In genomic region chr16:32330876-32331670, GRCm38 (mm10) we compare ENCODE assay signal across 10 mouse cellular contexts. TPM values are rescaled to one million over a fixed set of nuclear protein-coding genes. Genes with fewer than 3 reads are reported as not detected.
DNase-seq lines count a peak whose midpoint lies in the region; ATAC-seq and TF ChIP-seq lines count a peak whose summit lies in the region.
"Had no signal": no experiment of that assay in that cellular context is flagged by ENCODE, and none has a peak within 500 bp of the region (broad histone marks: within the 10 kb centered on the region; RNA-seq: fewer than 3 reads in every experiment).

No protein-coding gene starts in this region.

- intact Hi-C loops in left cerebral cortex, postnatal 25 days (cut with DNase I), result no loop called here

- DNase-seq in kidney, postnatal 0 days (ENCODE audit: low spot score), result peak; percentile 75
- no peak for DNase-seq in kidney, postnatal 25 days
- peak; percentile 34 for DNase-seq in embryonic facial prominence, embryonic 10.5 days (ENCODE audit: low spot score)
- no peak for DNase-seq in left cerebral cortex, postnatal 25 days (ENCODE audit: low spot score in 2 of 2)
- DNase-seq in frontal cortex, postnatal 10 days (ENCODE audit: low spot score in 2 of 2), result no peak

- H3K27ac ChIP-seq in kidney, postnatal 0 days, result peak overlapping the region; percentile 98
- H3K27ac ChIP-seq in embryonic facial prominence, embryonic 10.5 days (replicated peaks), result peak overlapping the region; percentile 99
- peak overlapping the region; percentile 48; the same call in 1 of the 2 replicates for H3K27ac ChIP-seq in hindbrain, embryonic 13.5 days
- no peak overlapping the region for H3K27ac ChIP-seq in midbrain, embryonic 16.5 days (ENCODE audit: low read length)

- 42% methylated on average over 9 of the region's 9 CpGs for WGBS in kidney, postnatal 0 days
- 56% methylated on average over 9 of the region's 9 CpGs for WGBS in embryonic facial prominence, embryonic 10.5 days
- 64% methylated on average over 9 of the region's 9 CpGs for WGBS in hindbrain, embryonic 13.5 days
- WGBS in midbrain, embryonic 16.5 days, result 58% methylated on average over 9 of the region's 9 CpGs

- 0 out of 2 replicates have a peak, but pooled peaks cover 2% of the 10 kb centered on the region for H3K4me1 ChIP-seq in kidney, postnatal 0 days (replicated peaks; ENCODE audit: insufficient read depth, low read length)
- peaks cover 16% of the 10 kb centered on the region for H3K4me1 ChIP-seq in embryonic facial prominence, embryonic 10.5 days
- peaks cover 22% of the 10 kb centered on the region for H3K4me1 ChIP-seq in hindbrain, embryonic 13.5 days (replicated peaks)
- H3K4me1 ChIP-seq in midbrain, embryonic 16.5 days (ENCODE audit: control insufficient read depth, insufficient read depth, low read length), result peaks cover 15% of the 10 kb centered on the region

- H3K27me3 ChIP-seq in kidney, postnatal 0 days (ENCODE audit: insufficient read depth, low read length), result no peaks in the 10 kb centered on the region
- no peaks in the 10 kb centered on the region for H3K27me3 ChIP-seq in embryonic facial prominence, embryonic 10.5 days (replicated peaks; ENCODE audit: low read depth, poor library complexity, severe bottlenecking)
- no peaks in the 10 kb centered on the region for H3K27me3 ChIP-seq in hindbrain, embryonic 13.5 days
- H3K27me3 ChIP-seq in midbrain, embryonic 16.5 days (ENCODE audit: control insufficient read depth, insufficient read depth, low read depth, low read length), result no peaks in the 10 kb centered on the region

- TF ChIP-seq CTCF in kidney, postnatal 0 days (IDR thresholded peaks at IDR 0.05; ENCODE audit: low read depth), result no peak

- H3K9ac ChIP-seq in kidney, postnatal 0 days (ENCODE audit: low read depth, low read length), result no peak overlapping the region
- H3K9ac ChIP-seq in hindbrain, embryonic 13.5 days, result no peak overlapping the region
- H3K9ac ChIP-seq in midbrain, embryonic 16.5 days (ENCODE audit: low read depth, low read length), result no peak overlapping the region

- no peak for ATAC-seq in kidney, postnatal 0 days (replicated peaks; ENCODE audit: low FRiP score, low read depth)
- no peak for ATAC-seq in hindbrain, embryonic 13.5 days (ENCODE audit: low FRiP score)
- no peak for ATAC-seq in midbrain, embryonic 16.5 days
- ATAC-seq in frontal cortex, adult (ENCODE audit: low TSS enrichment), result no peak

- H3K4me3 ChIP-seq in kidney, postnatal 0 days (replicated peaks; ENCODE audit: low read depth, low read length), result peak overlapping the region; percentile 98
- H3K4me3 ChIP-seq in embryonic facial prominence, embryonic 10.5 days, result peak overlapping the region; percentile 99
- peak overlapping the region; percentile 99 for H3K4me3 ChIP-seq in hindbrain, embryonic 13.5 days
- H3K4me3 ChIP-seq in midbrain, embryonic 16.5 days (ENCODE audit: low read depth, low read length), result peak overlapping the region; percentile 99

- H3K36me3 ChIP-seq in kidney, postnatal 0 days (ENCODE audit: insufficient read depth, low read length), result no peaks in the 10 kb centered on the region
- H3K36me3 ChIP-seq in embryonic facial prominence, embryonic 10.5 days (replicated peaks), result peaks cover 3% of the 10 kb centered on the region; the same call in 1 of the 2 replicates
- no peaks in the 10 kb centered on the region for H3K36me3 ChIP-seq in hindbrain, embryonic 13.5 days
- no peaks in the 10 kb centered on the region for H3K36me3 ChIP-seq in midbrain, embryonic 16.5 days (ENCODE audit: control insufficient read depth, insufficient read depth, low read length)

- H3K9me3 ChIP-seq in kidney, postnatal 0 days (replicated peaks; ENCODE audit: low read length), result no peaks in the 10 kb centered on the region
- H3K9me3 ChIP-seq in embryonic facial prominence, embryonic 10.5 days, result no peaks in the 10 kb centered on the region
- no peaks in the 10 kb centered on the region for H3K9me3 ChIP-seq in hindbrain, embryonic 13.5 days
- H3K9me3 ChIP-seq in midbrain, embryonic 16.5 days (replicated peaks; ENCODE audit: control insufficient read depth, low read length, poor library complexity, severe bottlenecking), result no peaks in the 10 kb centered on the region

- peak overlapping the region; percentile 69 for H3K4me2 ChIP-seq in kidney, postnatal 0 days (ENCODE audit: low read length)
- peak overlapping the region; percentile 50 for H3K4me2 ChIP-seq in hindbrain, embryonic 13.5 days
- peak overlapping the region; percentile 44 for H3K4me2 ChIP-seq in midbrain, embryonic 16.5 days (ENCODE audit: low read length)

RNA-seq across cellular contexts. Expression of gene Ubxn7, which starts 1.0 kb away (rescaled TPM):
- polyA plus RNA-seq in kidney, postnatal 0 days (2015; fragmentation: Nextera tagmentation; extraction: Ambion mirVana), result 13.3 and 14.0 TPM in 2 replicates
- polyA plus RNA-seq in embryonic facial prominence, embryonic 10.5 days (2016; fragmentation: Nextera tagmentation; extraction: Ambion mirVana), result 27.0 and 32.2 TPM in 2 replicates
- polyA plus RNA-seq in hindbrain, embryonic 13.5 days (2015; fragmentation: Nextera tagmentation; extraction: Ambion mirVana), result 28.5 and 29.0 TPM in 2 replicates
- polyA plus RNA-seq in midbrain, embryonic 16.5 days (2015; fragmentation: Nextera tagmentation; extraction: Ambion mirVana), result 21.1 and 23.7 TPM in 2 replicates
- 10 to 100 TPM; 46.8 to 50.1 TPM for total RNA-seq in left cerebral cortex, postnatal 25 days (2021)

RNA-seq across cellular contexts. Expression of gene Rnf168, which starts 53.8 kb away (rescaled TPM):
- 20.0 and 20.9 TPM in 2 replicates for polyA plus RNA-seq in kidney, postnatal 0 days (2015; fragmentation: Nextera tagmentation; extraction: Ambion mirVana)
- polyA plus RNA-seq in embryonic facial prominence, embryonic 10.5 days (2016; fragmentation: Nextera tagmentation; extraction: Ambion mirVana), result 29.0 and 33.9 TPM in 2 replicates
- polyA plus RNA-seq in hindbrain, embryonic 13.5 days (2015; fragmentation: Nextera tagmentation; extraction: Ambion mirVana), result 28.4 and 29.1 TPM in 2 replicates
- polyA plus RNA-seq in midbrain, embryonic 16.5 days (2015; fragmentation: Nextera tagmentation; extraction: Ambion mirVana), result 24.2 and 25.9 TPM in 2 replicates
- total RNA-seq in left cerebral cortex, postnatal 25 days (2021), result 10 to 100 TPM; 27.7 TPM

RNA-seq across cellular contexts. Expression of gene Smco1, which starts 59.8 kb away (rescaled TPM):
- not detected in 2 replicates for polyA plus RNA-seq in kidney, postnatal 0 days (2015; fragmentation: Nextera tagmentation; extraction: Ambion mirVana)
- polyA plus RNA-seq in embryonic facial prominence, embryonic 10.5 days (2016; fragmentation: Nextera tagmentation; extraction: Ambion mirVana), result not detected in 2 replicates
- 0.16 and 0.23 TPM in 2 replicates for polyA plus RNA-seq in hindbrain, embryonic 13.5 days (2015; fragmentation: Nextera tagmentation; extraction: Ambion mirVana)
- not detected in 2 replicates for polyA plus RNA-seq in midbrain, embryonic 16.5 days (2015; fragmentation: Nextera tagmentation; extraction: Ambion mirVana)
- under 1 TPM in 1 of 2 experiments, not detected in 1; 0.50 TPM for total RNA-seq in left cerebral cortex, postnatal 25 days (2021)
- polyA plus RNA-seq: gonadal fat pad, adult 2 months; spleen, adult 2 months had no signal

Comparison
In these comparisons a context has a peak if more than half of its experiments do, and no peak if none do; other contexts are left out.
1. DNase-seq: peak in kidney, postnatal 0 days (single experiment) and embryonic facial prominence, embryonic 10.5 days (single experiment); none in kidney, postnatal 25 days (0 of 2), left cerebral cortex, postnatal 25 days (0 of 2) and frontal cortex, postnatal 10 days (0 of 2).
2. Peak in every context shown above with its lines, with median percentiles within 50 percentile points of each other: H3K4me2 ChIP-seq and H3K4me3 ChIP-seq.